Mouse (Mus musculus) midbrain, embryonic 14.5 days (tissue): ENCODE data around the gene Nav1. TPM values are rescaled to one million over a fixed set of nuclear protein-coding genes. Genes with fewer than 3 reads are reported as not detected.

Experiments used
- microRNA-seq: library from miRNA; unstranded; fragments of <30 nt; microRNA quantifications from one replicate; pipeline ENCODE4, GENCODE M21; 2016
- polyA plus RNA-seq: library from polyadenylated mRNA; unstranded; fragments of >200 nt; fragmentation: Nextera tagmentation; extraction: Ambion mirVana; gene quantifications from 2 replicates; pipeline ENCODE4 v1.2.1, GENCODE M21; 2014

The Nav1 gene
- polyA plus RNA-seq, 1 experiment from 2014 or later = 56.3 TPM

Small RNA genes within 50 kb of the gene (microRNA-seq; reads per million reads assigned to microRNA genes)
- 1.2 reads per million for gene Mir1231

Other genes starting within 250 kb of the Nav1 start
- 59.3 and 93.6 TPM in 2 replicates for gene Shisa4, start 232.1 kb downstream of the Nav1 start, polyA plus RNA-seq
- gene Ipo9, start 176.8 kb downstream of the Nav1 start, polyA plus RNA-seq = 126 and 127 TPM in 2 replicates
- gene Csrp1, start 112.8 kb upstream of the Nav1 start, polyA plus RNA-seq = 13.2 and 16.1 TPM in 2 replicates
- gene Phlda3, start 158.8 kb upstream of the Nav1 start, polyA plus RNA-seq = 20.7 and 25.1 TPM in 2 replicates
- gene Tnni1, start 172.1 kb upstream of the Nav1 start, polyA plus RNA-seq = 0.43 TPM in 1 of 2 replicates, not detected in the other
- 0.58 and 1.0 TPM in 2 replicates for gene Lad1, start 211.3 kb upstream of the Nav1 start, polyA plus RNA-seq
- 0.34 TPM in 1 of 2 replicates, not detected in the other for gene Tnnt2, start 229.1 kb upstream of the Nav1 start, polyA plus RNA-seq